Mouse (Mus musculus) forebrain, embryonic 12.5 days (tissue): ENCODE results near the gene Gabpa. TPM values are rescaled to one million over a fixed set of nuclear protein-coding genes. Genes with fewer than 3 reads are reported as not detected.

Experiments used
- ATAC-seq: fragments of 200-750 bp; cut with Nextera tagmentation; 2 replicates; pipeline ENCODE4 v1.8.0; 2017; ENCODE audit warnings: moderate TSS enrichment; ENCODE audit not compliant: low FRiP score
- H3K27ac ChIP-seq: fragments of 300-500 bp; sonication (generic); 2 replicates; pipeline ENCODE4 v1.5.1; 2016; ENCODE audit warnings: mild to moderate bottlenecking
- H3K27me3 ChIP-seq: fragments of 300-500 bp; sonication (generic); 2 replicates; pipeline ENCODE4 v1.6.1; 2016; ENCODE audit warnings: mild to moderate bottlenecking
- H3K36me3 ChIP-seq: fragments of 300-500 bp; sonication (generic); replicated peaks from 2 replicates; pipeline ENCODE4 v1.6.1; 2016; ENCODE audit warnings: mild to moderate bottlenecking
- H3K4me1 ChIP-seq: fragments of 300-500 bp; sonication (generic); 2 replicates; pipeline ENCODE4 v1.6.1; 2016
- H3K4me2 ChIP-seq: fragments of 300-500 bp; sonication (generic); 2 replicates; pipeline ENCODE4 v1.6.1; 2016; ENCODE audit warnings: mild to moderate bottlenecking, moderate library complexity
- H3K4me3 ChIP-seq: fragments of 300-500 bp; sonication (generic); replicated peaks from 2 replicates; pipeline ENCODE4 v1.5.1; 2016; ENCODE audit warnings: mild to moderate bottlenecking
- H3K9ac ChIP-seq: fragments of 300-500 bp; sonication (generic); 2 replicates; pipeline ENCODE4 v1.6.1; 2016; ENCODE audit warnings: mild to moderate bottlenecking
- H3K9me3 ChIP-seq: fragments of 300-500 bp; sonication (generic); 2 replicates; pipeline ENCODE4 v1.6.1; 2016
- WGBS: fragments of 180-500 bp; shearing (Covaris S2); methylation state at CpG from one replicate; pipeline ENCODE4 v1.1.7; 2016; 5-methylcytosine and 5-hydroxymethylcytosine counted together
- polyA plus RNA-seq: library from polyadenylated mRNA; unstranded; fragments of >200 nt; fragmentation: Nextera tagmentation; extraction: Ambion mirVana; gene quantifications from 2 replicates; pipeline ENCODE4 v1.2.1, GENCODE M21; 2016

The Gabpa gene
- polyA plus RNA-seq, 1 experiment from 2014 or later = 40.3 TPM

DNA sequence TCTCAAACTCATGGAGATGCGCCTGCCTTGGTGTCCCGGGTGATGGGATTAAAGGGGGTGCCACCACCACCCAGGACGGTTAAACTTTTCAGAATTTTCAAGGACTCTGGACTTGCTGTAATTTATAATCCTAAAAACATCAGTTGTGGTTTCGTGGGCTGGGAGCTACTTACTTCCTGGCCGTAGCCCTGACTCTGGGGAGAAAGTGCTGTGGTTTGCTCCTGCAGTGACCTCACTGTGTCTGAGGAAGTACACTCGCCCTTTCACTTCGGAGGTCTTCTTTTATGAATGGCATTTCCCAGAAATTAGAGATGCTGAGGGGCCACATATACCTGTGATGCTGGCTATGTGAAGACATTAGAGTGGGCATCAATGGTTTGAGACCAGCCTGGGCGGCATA is 20.2 kb upstream of the Gabpa start:
- Histone ChIP-seq H3K9ac (no peak overlapping the region), H3K4me3 (no peak overlapping the region), H3K4me1 (no peaks in the 10 kb centered on the region), H3K4me2 (no peak overlapping the region), H3K27ac (no peak overlapping the region), H3K27me3 (no peaks in the 10 kb centered on the region), H3K36me3 (peaks cover 39% of the 10 kb centered on the region), H3K9me3 (no peaks in the 10 kb centered on the region)
- WGBS = 90% methylated on average over 8 of the region's 8 CpGs
- ATAC-seq = no peak

DNA sequence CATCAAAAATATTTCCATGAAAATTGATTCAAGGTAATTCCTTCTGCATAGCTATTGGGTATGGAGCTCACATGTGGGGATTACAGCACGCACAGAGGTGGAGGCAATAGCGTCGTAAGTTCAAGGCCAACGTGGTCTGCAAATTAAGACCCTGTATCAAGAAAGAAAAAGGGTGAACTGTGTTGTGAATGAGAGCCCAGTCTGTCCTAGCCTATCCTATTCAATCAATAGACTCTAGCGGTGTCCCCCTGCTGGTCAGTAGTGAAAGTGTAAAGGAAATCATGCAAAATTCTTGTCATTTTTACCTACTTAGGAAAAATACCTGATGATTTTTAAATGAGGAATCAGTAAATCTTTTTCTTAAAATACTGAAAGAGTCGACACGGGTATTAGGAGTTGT is 17.3 kb upstream of the Gabpa start:
- no peak overlapping the region for H3K4me2 ChIP-seq
- no peaks in the 10 kb centered on the region for H3K9me3 ChIP-seq
- H3K27me3 ChIP-seq = no peaks in the 10 kb centered on the region
- no peaks in the 10 kb centered on the region for H3K4me1 ChIP-seq
- peak; percentile 77; the same call in 1 of the 2 replicates for ATAC-seq
- H3K27ac ChIP-seq = no peak overlapping the region
- no peak overlapping the region for H3K4me3 ChIP-seq
- WGBS = 34% methylated on average over 7 of the region's 7 CpGs
- peaks cover 33% of the 10 kb centered on the region for H3K36me3 ChIP-seq
- no peak overlapping the region for H3K9ac ChIP-seq

DNA sequence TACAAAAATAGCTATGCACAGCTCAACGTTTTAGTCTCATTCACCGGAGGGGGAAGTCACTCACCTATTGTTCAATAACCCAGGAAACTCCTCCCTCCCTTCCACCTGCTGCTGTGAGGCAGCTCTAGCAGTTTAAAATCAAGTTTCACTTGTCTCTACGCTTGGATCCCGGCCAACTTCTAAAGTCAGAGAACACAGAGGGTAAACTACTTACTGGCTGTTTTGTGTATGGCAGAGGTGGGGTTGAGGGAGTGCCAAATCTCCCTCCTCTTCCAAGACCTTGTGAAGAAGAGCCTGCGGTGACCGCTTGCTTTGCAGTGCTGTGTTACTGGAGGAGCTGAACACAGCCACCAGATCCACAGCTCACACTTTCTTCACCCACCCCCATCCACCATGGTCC is 9.7 kb upstream of the Gabpa start:
- peak overlapping the region; percentile 42; the same call in 1 of the 2 replicates for H3K27ac ChIP-seq
- H3K9ac ChIP-seq = no peak overlapping the region
- H3K36me3 ChIP-seq = peaks cover 79% of the 10 kb centered on the region
- H3K9me3 ChIP-seq = no peaks in the 10 kb centered on the region
- no peak overlapping the region for H3K4me3 ChIP-seq
- no peaks in the 10 kb centered on the region for H3K4me1 ChIP-seq
- no peak overlapping the region for H3K4me2 ChIP-seq
- ATAC-seq = no peak; the same call in 1 of the 2 replicates
- H3K27me3 ChIP-seq = no peaks in the 10 kb centered on the region
- 73% methylated on average over 6 of the region's 6 CpGs for WGBS

DNA sequence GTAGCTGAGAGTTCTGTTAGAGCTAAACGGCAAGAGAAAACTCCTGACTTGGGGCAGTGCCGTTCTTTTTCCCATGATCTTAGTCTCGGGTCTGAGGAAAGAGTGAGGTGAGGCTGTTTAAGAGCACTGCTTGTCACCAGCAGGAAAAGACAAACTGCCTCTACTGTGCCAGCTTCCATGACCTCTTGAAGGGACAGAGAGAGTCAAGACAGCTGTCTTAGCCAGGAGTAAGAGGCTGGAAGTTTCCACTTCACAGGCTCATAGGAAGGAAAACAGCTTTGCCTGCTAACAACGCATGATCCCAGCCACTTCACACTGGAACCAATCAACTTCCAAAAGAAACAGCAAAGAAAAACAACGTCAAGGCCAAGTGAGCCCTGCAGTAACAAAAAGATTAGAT is 3.0 kb upstream of the Gabpa start:
- peaks cover 51% of the 10 kb centered on the region for H3K36me3 ChIP-seq
- no peaks in the 10 kb centered on the region for H3K9me3 ChIP-seq
- no peaks in the 10 kb centered on the region for H3K27me3 ChIP-seq
- H3K4me1 ChIP-seq = peaks cover 13% of the 10 kb centered on the region
- no peak overlapping the region for H3K4me3 ChIP-seq
- 88% methylated on average over 5 of the region's 5 CpGs for WGBS
- ATAC-seq = no peak
- no peak overlapping the region for H3K9ac ChIP-seq
- H3K27ac ChIP-seq = no peak overlapping the region
- H3K4me2 ChIP-seq = no peak overlapping the region

DNA sequence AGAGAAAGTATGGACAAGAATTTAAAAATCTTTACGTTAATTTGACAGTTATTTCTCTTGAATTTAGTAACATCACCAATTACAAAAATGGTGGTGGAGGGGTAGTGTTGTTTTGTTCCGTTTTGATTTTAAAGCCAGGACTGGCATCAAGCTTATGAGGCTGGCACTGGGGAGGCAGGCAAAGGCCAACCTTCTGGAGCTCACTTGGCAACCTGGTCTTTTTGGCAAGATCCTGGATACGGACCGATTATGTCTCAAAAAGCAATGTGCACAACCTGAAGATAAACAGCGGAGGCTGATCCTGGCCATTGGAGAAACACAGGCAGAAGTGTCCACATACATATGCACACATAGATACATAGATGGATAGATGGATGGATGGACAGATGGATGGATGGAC is 2.0 kb upstream of the Gabpa start:
- WGBS = 94% methylated on average over 5 of the region's 5 CpGs

DNA sequence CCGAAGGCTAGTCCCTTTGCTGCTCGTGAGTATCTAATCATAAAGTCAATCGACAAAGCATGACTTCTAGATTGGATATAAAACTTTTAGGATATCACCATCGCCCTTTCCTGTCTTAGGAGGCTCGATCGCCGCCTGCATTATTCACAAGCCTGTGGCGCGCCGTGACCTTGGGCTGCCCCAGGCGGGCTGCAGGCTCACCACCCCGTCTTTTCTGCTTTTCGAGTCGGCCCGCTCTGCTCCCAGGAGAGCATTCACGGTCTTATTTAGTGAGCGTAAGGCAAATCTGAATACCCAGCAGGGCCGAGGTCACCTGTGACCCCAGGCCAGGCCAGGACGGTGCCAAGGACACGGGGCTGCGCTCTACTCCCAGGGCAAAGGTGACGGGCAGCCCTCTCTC is 381 bp upstream of the Gabpa start:
- Histone ChIP-seq H3K4me2 (peak overlapping the region; percentile 79), H3K27me3 (no peaks in the 10 kb centered on the region), H3K4me3 (peak overlapping the region; percentile 94), H3K9me3 (no peaks in the 10 kb centered on the region), H3K27ac (peak overlapping the region; percentile 98), H3K36me3 (peaks cover 28% of the 10 kb centered on the region), H3K4me1 (peaks cover 18% of the 10 kb centered on the region), H3K9ac (peak overlapping the region; percentile 94)
- no peak for ATAC-seq
- WGBS = 1% methylated on average over 22 of the region's 22 CpGs

More for the DNA sequence above, 2.0 kb upstream of the Gabpa start:
- no peak for ATAC-seq
- no peaks in the 10 kb centered on the region for H3K27me3 ChIP-seq
- no peak overlapping the region for H3K4me3 ChIP-seq
- H3K36me3 ChIP-seq = peaks cover 40% of the 10 kb centered on the region
- no peak overlapping the region for H3K9ac ChIP-seq
- H3K27ac ChIP-seq = no peak overlapping the region
- H3K9me3 ChIP-seq = no peaks in the 10 kb centered on the region
- H3K4me1 ChIP-seq = peaks cover 18% of the 10 kb centered on the region
- H3K4me2 ChIP-seq = no peak overlapping the region

DNA sequence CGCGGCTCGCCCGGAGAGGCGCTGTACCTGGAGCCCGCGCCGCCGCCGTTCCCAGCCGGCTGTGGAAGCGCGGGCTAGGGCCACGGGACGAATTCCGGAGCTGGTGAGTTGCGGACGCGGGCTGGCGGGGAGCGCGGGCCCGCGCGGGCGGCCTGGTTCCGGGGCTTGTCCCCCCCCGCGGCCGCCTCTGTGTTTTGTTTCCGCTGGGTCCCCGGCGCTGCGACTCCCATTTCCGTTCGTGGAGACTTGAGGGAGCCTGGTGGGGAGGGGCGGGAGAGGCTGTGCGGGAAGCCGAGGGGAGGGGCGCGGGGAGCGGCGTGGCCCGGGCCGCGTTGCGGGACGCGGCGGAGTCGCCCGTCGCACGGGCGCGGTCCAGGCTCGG is 707 bp downstream of the Gabpa start, which contains the start of gene Atp5j:
Gene Atp5j, minus strand, starts transcription at position 185 of the 382 bp plus-strand sequence.
- under 1% methylated on average over 36 of the region's 57 CpGs for WGBS
- Histone ChIP-seq H3K27ac (peak within 1 kb of the TSS; percentile 98), H3K36me3 (peaks cover 22% of the 10 kb centered on the region), H3K4me3 (peak within 1 kb of the TSS; percentile 94), H3K4me1 (peaks cover 18% of the 10 kb centered on the region), H3K9ac (peak within 1 kb of the TSS; percentile 94), H3K4me2 (peak within 1 kb of the TSS; percentile 79), H3K27me3 (no peaks in the 10 kb centered on the region), H3K9me3 (no peaks in the 10 kb centered on the region)
- ATAC-seq = peak; percentile 71

DNA sequence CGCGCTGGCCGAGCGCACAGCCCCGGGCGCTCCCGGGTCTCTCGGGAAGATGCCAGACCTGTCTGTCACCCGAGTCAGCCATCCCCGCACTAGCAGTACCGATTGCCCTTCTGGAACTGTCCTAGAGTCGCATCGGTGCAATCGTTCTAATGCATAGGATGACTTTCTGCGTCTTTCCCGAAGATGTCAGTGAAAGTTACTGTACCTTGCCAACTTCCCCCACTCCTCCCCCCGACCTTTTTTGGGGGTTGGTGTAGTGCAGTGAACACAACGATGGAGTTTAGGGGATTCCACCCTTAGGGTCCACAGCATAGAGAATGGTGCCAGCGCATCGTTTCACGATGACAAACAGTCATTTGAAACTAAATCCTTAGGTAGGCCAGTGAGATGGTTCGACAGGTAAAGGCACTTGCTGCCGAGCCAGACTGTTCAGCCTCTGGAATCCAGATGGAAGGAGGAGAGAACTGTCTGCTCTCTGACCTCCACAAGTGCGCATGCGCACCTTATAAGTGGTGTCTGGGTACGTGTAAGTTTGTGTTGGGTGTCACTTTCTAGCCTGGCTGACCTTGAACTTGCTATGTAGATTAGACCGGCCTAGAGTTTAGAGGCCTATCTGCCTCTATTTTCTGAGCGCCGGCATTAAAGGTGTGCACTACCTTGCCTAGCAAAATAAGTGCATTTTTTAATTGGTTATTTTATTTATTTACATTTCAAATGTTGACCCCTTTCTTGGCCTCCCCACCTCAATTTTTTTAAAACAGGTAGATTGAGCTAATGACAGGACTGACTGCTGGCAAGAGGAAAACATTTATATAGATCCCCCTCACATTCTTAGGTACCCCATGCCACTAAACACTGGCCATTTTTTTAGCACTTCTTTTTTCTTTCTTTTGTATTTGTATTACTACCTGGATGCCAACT is 1.4 kb downstream of the Gabpa start:
- WGBS = 9% methylated on average over 25 of the region's 29 CpGs

DNA sequence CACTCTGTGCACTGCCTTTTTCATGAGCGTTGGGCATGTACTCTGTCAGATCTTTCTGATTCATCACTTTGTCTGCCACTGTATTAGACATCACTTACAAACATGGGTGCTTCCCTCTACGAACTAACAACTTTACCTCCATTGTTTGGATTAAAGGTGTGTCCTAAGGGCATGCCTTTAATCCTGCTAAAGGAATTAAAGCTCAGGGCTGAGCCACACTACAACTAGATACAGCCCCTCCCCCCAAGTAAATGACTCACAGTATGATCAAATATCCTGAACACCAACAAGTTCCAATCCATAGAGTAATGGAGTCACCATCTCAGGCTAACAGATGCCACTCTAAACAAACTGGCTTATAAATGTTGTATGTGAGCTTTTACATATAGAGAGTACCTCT is 3.9 kb downstream of the Gabpa start:
- H3K4me1 ChIP-seq = peaks cover 18% of the 10 kb centered on the region
- no peaks in the 10 kb centered on the region for H3K27me3 ChIP-seq
- no peak overlapping the region for H3K4me3 ChIP-seq
- H3K4me2 ChIP-seq = no peak overlapping the region
- no peaks in the 10 kb centered on the region for H3K9me3 ChIP-seq
- ATAC-seq = no peak
- WGBS = 76% methylated on average over 2 of the region's 2 CpGs
- H3K27ac ChIP-seq = no peak overlapping the region
- H3K9ac ChIP-seq = no peak overlapping the region
- peaks cover 20% of the 10 kb centered on the region for H3K36me3 ChIP-seq

More for the DNA sequence above, 1.4 kb downstream of the Gabpa start:
- peak; percentile 2; the same call in 1 of the 2 replicates for ATAC-seq
- H3K9me3 ChIP-seq = no peaks in the 10 kb centered on the region
- H3K4me1 ChIP-seq = peaks cover 18% of the 10 kb centered on the region
- peak overlapping the region; percentile 98 for H3K27ac ChIP-seq
- peak overlapping the region; percentile 94 for H3K4me3 ChIP-seq
- peak overlapping the region; percentile 94 for H3K9ac ChIP-seq
- H3K36me3 ChIP-seq = peaks cover 21% of the 10 kb centered on the region
- no peaks in the 10 kb centered on the region for H3K27me3 ChIP-seq
- H3K4me2 ChIP-seq = peak overlapping the region; percentile 79

DNA sequence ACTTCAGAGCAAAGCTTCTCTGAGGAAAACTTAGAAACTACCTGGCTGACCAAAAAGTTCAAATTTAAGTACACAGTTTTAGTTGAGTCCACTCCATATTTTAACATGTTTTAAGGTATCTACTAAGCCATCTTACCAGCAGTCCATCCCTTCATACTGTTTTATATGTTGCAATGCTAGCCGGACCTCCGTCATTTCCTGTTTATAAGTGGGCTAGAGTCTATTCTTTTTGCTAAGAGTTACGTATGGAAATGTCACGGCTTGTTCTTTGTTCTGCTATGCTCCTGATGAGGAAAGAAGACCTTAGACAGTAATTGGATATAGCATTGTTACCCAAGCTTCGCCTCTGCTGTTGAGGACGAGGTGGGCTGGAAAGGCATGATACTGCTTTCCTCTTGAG is 18.8 kb downstream of the Gabpa start:
- WGBS = 95% methylated on average over 6 of the region's 6 CpGs
- no peak for ATAC-seq
- H3K36me3 ChIP-seq = peaks cover 71% of the 10 kb centered on the region

DNA sequence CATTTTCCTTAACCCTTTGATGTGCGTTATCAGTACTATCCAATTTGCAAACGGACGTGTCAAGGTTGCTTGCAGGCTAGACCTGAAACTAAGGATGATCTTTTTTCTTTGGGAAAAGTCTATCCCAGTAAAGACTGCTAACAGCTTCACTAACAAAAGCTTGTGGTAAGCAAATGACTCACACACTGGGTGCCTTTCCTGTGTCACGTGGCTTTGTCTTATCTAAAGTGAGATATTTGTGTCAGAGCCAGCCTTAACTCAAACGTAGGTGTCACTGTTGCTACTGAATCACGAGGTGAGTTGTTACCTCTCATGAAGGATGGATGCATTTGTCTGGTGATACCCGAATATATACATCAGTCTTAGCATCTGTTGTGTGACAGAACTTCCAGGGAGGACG is 29.9 kb downstream of the Gabpa start:
- ATAC-seq = no peak
- Histone ChIP-seq H3K4me1 (no peaks in the 10 kb centered on the region), H3K9me3 (no peaks in the 10 kb centered on the region), H3K4me3 (no peak overlapping the region), H3K27ac (no peak overlapping the region), H3K36me3 (peaks cover 36% of the 10 kb centered on the region), H3K27me3 (no peaks in the 10 kb centered on the region), H3K4me2 (no peak overlapping the region), H3K9ac (no peak overlapping the region)
- WGBS = 91% methylated on average over 8 of the region's 8 CpGs

More for the DNA sequence above, 18.8 kb downstream of the Gabpa start:
- Histone ChIP-seq H3K27me3 (no peaks in the 10 kb centered on the region), H3K4me3 (no peak overlapping the region), H3K4me1 (no peaks in the 10 kb centered on the region), H3K9ac (no peak overlapping the region), H3K4me2 (no peak overlapping the region), H3K9me3 (no peaks in the 10 kb centered on the region), H3K27ac (no peak overlapping the region)

DNA sequence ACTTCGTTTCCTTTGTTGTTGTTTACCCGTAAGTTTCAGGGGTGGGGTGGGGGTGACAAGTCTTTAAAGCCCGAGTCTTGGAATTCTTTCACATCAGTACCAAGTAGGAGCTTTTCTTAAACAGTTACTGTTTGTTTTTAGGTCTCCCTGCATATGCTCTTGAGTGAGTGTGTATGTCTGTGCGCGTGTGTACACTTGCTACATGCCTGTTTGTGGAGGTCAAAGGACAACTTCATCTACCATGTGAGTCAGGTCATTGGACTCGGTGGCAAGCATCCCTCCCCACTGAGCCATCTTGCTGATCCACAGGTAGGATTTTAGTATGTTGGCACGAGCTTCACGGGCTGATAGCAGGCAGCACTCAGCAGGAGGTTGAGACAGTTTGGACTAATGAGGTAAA is 39.1 kb downstream of the Gabpa start:
- Histone ChIP-seq H3K9ac (no peak overlapping the region), H3K27ac (no peak overlapping the region), H3K4me1 (peaks cover 8% of the 10 kb centered on the region), H3K27me3 (no peaks in the 10 kb centered on the region), H3K4me2 (no peak overlapping the region), H3K9me3 (no peaks in the 10 kb centered on the region), H3K4me3 (no peak overlapping the region), H3K36me3 (no peaks in the 10 kb centered on the region)
- WGBS = 83% methylated on average over 8 of the region's 8 CpGs
- ATAC-seq = no peak
